Mouse (Mus musculus) liver, embryonic 14.5 days (tissue): Measurements from ENCODE around the gene Eml2. TPM values are rescaled to one million over a fixed set of nuclear protein-coding genes. Genes with fewer than 3 reads are reported as not detected.

Experiments used
- ATAC-seq: fragments of 200-750 bp; cut with Nextera tagmentation; 2 replicates; pipeline ENCODE4 v1.8.0; 2017; ENCODE audit warnings: moderate number of reproducible peaks, mild to moderate bottlenecking, moderate library complexity; ENCODE audit not compliant: insufficient read depth
- DNase-seq, 3 experiments: peaks; one replicate each; pipeline ENCODE4 v3.0.0-alpha.2; 2012 to 2013; ENCODE audit warnings: low read depth in 3 of 3, low spot score in 3 of 3
- H3K27ac ChIP-seq: fragments of 300-500 bp; sonication (generic); 2 replicates; pipeline ENCODE4 v1.5.1; 2014; ENCODE audit warnings: moderate library complexity, mild to moderate bottlenecking, control low read depth, inconsistent platforms
- H3K27me3 ChIP-seq: fragments of 300-500 bp; sonication (generic); 2 replicates; pipeline ENCODE4 v1.6.1; 2014; ENCODE audit warnings: mild to moderate bottlenecking, low read length, moderate library complexity; ENCODE audit not compliant: control insufficient read depth, insufficient read depth
- H3K36me3 ChIP-seq: fragments of 300-500 bp; sonication (generic); replicated peaks from 2 replicates; pipeline ENCODE4 v1.6.1; 2014; ENCODE audit warnings: low read depth; ENCODE audit not compliant: control insufficient read depth, insufficient read depth
- H3K4me1 ChIP-seq, 2 experiments: fragments of 200-500 bp in 1 of 2; fragments of 300-500 bp in 1 of 2; sonication (generic) in 1 of 2; replicated peaks; 2 replicates each; pipeline ENCODE4 v1.6.1; 2012 to 2014; ENCODE audit warnings: antibody characterized with exemption in 1 of 2, inconsistent platforms in 1 of 2, low read length in 1 of 2; ENCODE audit not compliant: control insufficient read depth in 2 of 2, insufficient read depth in 2 of 2
- H3K4me2 ChIP-seq: fragments of 300-500 bp; sonication (generic); 2 replicates; pipeline ENCODE4 v1.6.1; 2014; ENCODE audit warnings: low read depth, mild to moderate bottlenecking, control low read depth, moderate library complexity
- H3K4me3 ChIP-seq, 2 experiments: fragments of 200-500 bp in 1 of 2; fragments of 300-500 bp in 1 of 2; sonication (generic) in 1 of 2; 2 replicates each; pipeline ENCODE4 v1.5.1; 2012 to 2014; ENCODE audit warnings: low read depth in 2 of 2, low read length in 2 of 2, mild to moderate bottlenecking in 2 of 2, control low read depth in 1 of 2, inconsistent platforms in 1 of 2, moderate library complexity in 1 of 2; ENCODE audit not compliant: insufficient read depth in 1 of 2
- H3K9ac ChIP-seq: fragments of 300-500 bp; sonication (generic); replicated peaks from 2 replicates; pipeline ENCODE4 v1.6.1; 2014; ENCODE audit warnings: mild to moderate bottlenecking, control low read depth, moderate library complexity
- H3K9me3 ChIP-seq: fragments of 300-500 bp; sonication (generic); 2 replicates; pipeline ENCODE4 v1.6.1; 2016; ENCODE audit warnings: low read length, mixed read lengths; ENCODE audit not compliant: control insufficient read depth
- CTCF ChIP-seq: IDR thresholded peaks from 2 replicates; pipeline ENCODE4 v1.5.1; 2016; ENCODE audit warnings: antibody characterized with exemption, low read depth, control low read depth
- EP300 ChIP-seq: IDR thresholded peaks from 2 replicates; pipeline ENCODE4 v1.6.1; 2016; ENCODE audit warnings: antibody characterized with exemption, low read depth
- WGBS: fragments of 180-500 bp; shearing (Covaris S2); extraction: QIAGEN DNeasy Blood & Tissue Kit; methylation state at CpG from one replicate; pipeline ENCODE4 v1.1.7; 2014; ENCODE audit not compliant: insufficient replicate concordance; 5-methylcytosine and 5-hydroxymethylcytosine counted together
- polyA plus RNA-seq, 2 experiments: library from polyadenylated mRNA; depleted of rRNA in 1 of 2; stranded (reverse) in 1 of 2; unstranded in 1 of 2; fragments of >200 nt; fragmentation: Nextera tagmentation in 1 of 2; extraction: Ambion mirVana in 1 of 2; gene quantifications; 2 replicates each; pipeline versions ENCODE4 v1.2.1 to v1.2.3; 2012 to 2014

The Eml2 gene
- polyA plus RNA-seq, 2 experiments = 0.98 to 7.3 TPM

DNA sequence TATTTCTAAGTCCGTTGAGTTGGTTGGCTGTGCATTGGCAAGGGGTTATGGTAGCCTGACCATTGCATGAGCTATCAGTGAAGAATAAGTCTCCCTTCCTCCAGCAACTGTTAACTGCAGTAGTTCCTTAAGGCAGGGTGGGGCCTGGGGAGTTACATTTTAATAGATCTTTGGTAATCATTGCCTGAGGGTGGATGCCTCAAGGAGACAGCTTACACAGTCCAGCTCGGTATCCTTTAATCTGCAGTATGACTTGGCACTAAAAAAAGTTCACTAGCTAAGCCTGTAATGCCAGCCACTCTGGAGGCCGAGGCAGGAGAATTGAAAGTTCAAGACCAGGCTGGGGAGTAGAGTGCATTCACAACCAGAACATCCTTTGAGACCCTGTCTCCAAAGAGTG is 55.6 kb downstream of the Eml2 start:
- DNase-seq (no peak), ATAC-seq (no peak)
- WGBS = 70% methylated on average over 3 of the region's 3 CpGs
- H3K4me2 ChIP-seq = no peak overlapping the region
- H3K9ac ChIP-seq = no peak overlapping the region
- H3K27ac ChIP-seq = no peak overlapping the region
- H3K4me3 ChIP-seq = no peak overlapping the region
- H3K4me1 ChIP-seq = peaks cover 21 to 35% of the 10 kb centered on the region in 2 experiments
- no peak for TF ChIP-seq CTCF
- no peak for TF ChIP-seq EP300
- H3K9me3 ChIP-seq = no peaks in the 10 kb centered on the region
- no peaks in the 10 kb centered on the region for H3K36me3 ChIP-seq
- no peaks in the 10 kb centered on the region for H3K27me3 ChIP-seq

DNA sequence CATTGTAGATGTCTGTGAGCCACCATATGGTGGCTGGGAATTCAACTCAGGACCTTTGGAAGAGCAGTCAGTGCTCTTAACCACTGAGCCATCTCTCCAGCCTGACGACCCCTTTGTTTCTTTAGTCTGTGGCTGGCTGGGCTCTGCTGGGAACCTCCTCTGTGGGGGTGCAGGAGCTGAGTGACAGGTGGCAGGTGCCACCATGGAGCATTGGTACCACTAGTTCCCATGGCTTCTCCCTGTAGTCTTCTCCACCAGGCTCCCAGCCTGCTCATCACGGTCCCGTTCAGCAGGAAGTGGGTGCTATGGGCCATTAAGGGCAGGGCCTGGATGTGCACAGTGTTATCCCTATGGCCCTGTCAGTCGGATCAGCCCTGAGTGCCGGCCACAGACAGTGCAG is 58.4 kb downstream of the Eml2 start:
- no peak for DNase-seq
- no peak for ATAC-seq
- no peak overlapping the region for H3K9ac ChIP-seq
- H3K27me3 ChIP-seq = no peaks in the 10 kb centered on the region
- no peak overlapping the region for H3K27ac ChIP-seq
- H3K9me3 ChIP-seq = no peaks in the 10 kb centered on the region
- H3K36me3 ChIP-seq = no peaks in the 10 kb centered on the region
- peaks cover 24 to 46% of the 10 kb centered on the region in 2 experiments for H3K4me1 ChIP-seq
- TF ChIP-seq CTCF (no peak), EP300 (no peak)
- no peak overlapping the region for H3K4me2 ChIP-seq
- WGBS = 61% methylated on average over 5 of the region's 5 CpGs
- H3K4me3 ChIP-seq = no peak overlapping the region

DNA sequence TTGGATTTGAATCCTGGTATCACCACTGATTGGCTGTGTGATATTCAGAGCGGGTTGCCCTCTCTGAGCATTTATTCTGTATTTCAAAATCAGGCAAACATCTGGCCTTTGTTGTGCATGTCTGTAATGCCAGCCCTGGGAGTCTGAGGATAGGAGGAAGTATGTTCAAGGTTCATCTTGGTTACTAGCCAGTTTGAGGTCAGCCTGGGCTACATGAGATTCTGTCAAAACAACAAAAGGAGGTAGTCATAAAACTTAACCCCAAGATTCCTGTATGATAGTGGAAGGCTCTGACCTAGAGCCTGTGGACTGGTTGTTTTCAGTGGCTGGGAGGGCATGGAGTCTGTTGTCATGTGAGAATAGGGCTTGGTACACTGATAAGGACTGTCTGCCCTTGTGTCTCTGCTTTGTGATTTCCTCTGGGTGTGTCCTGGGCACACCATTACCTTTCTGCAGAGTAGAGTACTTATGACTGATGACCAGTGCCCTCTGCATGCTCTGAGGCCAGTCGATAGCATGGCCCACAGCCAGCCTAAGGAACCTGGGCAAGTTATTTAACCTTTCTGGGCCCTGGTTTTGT is 59.0 kb downstream of the Eml2 start:
- H3K27ac ChIP-seq = no peak overlapping the region
- peaks cover 23 to 45% of the 10 kb centered on the region in 2 experiments for H3K4me1 ChIP-seq
- DNase-seq (no peak), ATAC-seq (no peak)
- no peak overlapping the region; the same call in 1 of the 2 replicates for H3K9ac ChIP-seq
- H3K4me3 ChIP-seq = no peak overlapping the region
- WGBS = 58% methylated on average over 2 of the region's 2 CpGs
- H3K9me3 ChIP-seq = no peaks in the 10 kb centered on the region
- no peak for TF ChIP-seq CTCF
- TF ChIP-seq EP300 = no peak
- H3K36me3 ChIP-seq = no peaks in the 10 kb centered on the region
- no peak overlapping the region for H3K4me2 ChIP-seq
- H3K27me3 ChIP-seq = no peaks in the 10 kb centered on the region

DNA sequence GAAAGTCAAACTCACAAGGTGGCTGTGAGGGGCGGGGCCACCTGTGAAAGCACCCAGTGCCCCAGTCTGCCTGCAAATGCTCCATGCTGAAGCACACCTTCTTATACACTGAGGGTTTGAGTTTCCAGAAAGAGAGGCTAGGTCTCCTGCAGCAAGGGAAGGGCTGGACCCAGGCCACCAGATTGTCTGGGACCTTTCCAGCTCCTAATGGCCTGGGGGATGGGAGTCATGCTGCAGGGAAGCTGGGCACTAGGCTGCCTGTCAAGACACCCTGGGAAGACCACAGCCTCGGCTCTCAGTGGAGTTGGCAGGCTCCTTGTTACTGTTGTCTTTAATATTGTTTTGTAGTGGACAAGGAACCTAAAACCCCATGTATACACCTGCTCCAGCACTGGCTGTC is 60.2 kb downstream of the Eml2 start:
- peaks cover 34 to 54% of the 10 kb centered on the region in 2 experiments for H3K4me1 ChIP-seq
- H3K4me3 ChIP-seq = no peak overlapping the region
- H3K9ac ChIP-seq = no peak overlapping the region
- no peak overlapping the region for H3K4me2 ChIP-seq
- H3K9me3 ChIP-seq = no peaks in the 10 kb centered on the region
- whole genome bisulfite sequencing = 58% methylated on average over 2 of the region's 2 CpGs
- no peak for DNase-seq
- no peak overlapping the region for H3K27ac ChIP-seq
- TF ChIP-seq EP300 (no peak), CTCF (no peak)
- no peaks in the 10 kb centered on the region for H3K27me3 ChIP-seq
- H3K36me3 ChIP-seq = no peaks in the 10 kb centered on the region
- ATAC-seq = no peak

DNA sequence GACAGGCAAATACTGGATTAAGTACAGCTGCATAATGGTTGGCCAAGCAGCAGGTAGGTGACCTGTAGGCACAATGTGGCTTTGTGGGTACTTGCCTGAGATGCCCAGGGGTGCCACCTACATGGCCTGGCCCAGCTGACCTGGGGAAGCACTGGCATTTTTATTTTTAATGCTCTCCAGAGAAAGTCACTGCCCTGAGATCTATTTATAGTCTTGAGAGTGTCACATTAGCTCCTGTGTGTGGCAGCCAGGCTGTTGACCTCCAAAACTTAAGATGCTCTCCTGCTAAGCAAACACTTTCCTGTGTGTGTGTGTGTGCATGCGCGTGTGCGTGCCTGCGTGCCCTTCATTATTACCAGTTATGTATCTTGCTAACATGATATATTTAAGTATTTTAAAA is 62.1 kb downstream of the Eml2 start:
- Histone ChIP-seq H3K4me3 (no peak overlapping the region), H3K4me2 (no peak overlapping the region), H3K36me3 (no peaks in the 10 kb centered on the region), H3K27ac (peak overlapping the region; percentile 25; the same call in 1 of the 2 replicates), H3K27me3 (no peaks in the 10 kb centered on the region), H3K4me1 (peaks cover 41 to 47% of the 10 kb centered on the region in 2 experiments), H3K9me3 (no peaks in the 10 kb centered on the region), H3K9ac (no peak overlapping the region)
- DNase-seq = no peak
- no peak for ATAC-seq
- TF ChIP-seq CTCF (no peak), EP300 (no peak)
- WGBS = 97% methylated on average over 4 of the region's 4 CpGs
